Mouse (Mus musculus) T-helper 2 cell (primary cell): Measurements from ENCODE around the gene Adprhl2.

Experiments
- in situ Hi-C: fragments of 300-600 bp; cut with MboI, MseI; formaldehyde crosslinking; loops from one replicate; pipeline ENCODE4 v1.15.1; 2025; ENCODE audit warnings: high pct_unique_total_duplicates

The Adprhl2 gene

GRCm38 (mm10) chr4:126321111-126321853 is at the start of gene Adprhl2:
Adprhl2 (minus strand) TSS chr4:126321703.
- in situ Hi-C loops: no loop called here

GRCm38 (mm10) chr4:126360069-126360468 is 38.6 kb upstream of the Adprhl2 start:
- in situ Hi-C loops: no loop called here

- in situ Hi-C loops: no loop called here
Measured at GRCm38 (mm10) chr4:126343451-126343850, 21.9 kb upstream of the Adprhl2 start.

GRCm38 (mm10) chr4:126339461-126339860 is 18.0 kb upstream of the Adprhl2 start:
- in situ Hi-C loops: no loop called here

GRCm38 (mm10) chr4:126332358-126332757 is 10.9 kb upstream of the Adprhl2 start:
- in situ Hi-C loops: no loop called here

- in situ Hi-C loops: no loop called here
Measured at GRCm38 (mm10) chr4:126331751-126332150, 10.2 kb upstream of the Adprhl2 start.

GRCm38 (mm10) chr4:126330295-126330694 is 8.8 kb upstream of the Adprhl2 start:
- in situ Hi-C loops: no loop called here

GRCm38 (mm10) chr4:126326036-126326435 is 4.5 kb upstream of the Adprhl2 start:
- in situ Hi-C loops: no loop called here

- in situ Hi-C loops: no loop called here
Measured at GRCm38 (mm10) chr4:126325281-126325861, 3.9 kb upstream of the Adprhl2 start, which contains the start of gene Tekt2. Tekt2 (minus strand) TSS chr4:126325688.

- in situ Hi-C loops: no loop called here
Measured at GRCm38 (mm10) chr4:126324861-126325260, 3.4 kb upstream of the Adprhl2 start.

GRCm38 (mm10) chr4:126322646-126323045 is 1.1 kb upstream of the Adprhl2 start:
- in situ Hi-C loops: no loop called here

GRCm38 (mm10) chr4:126321854-126322511 is 480 bp upstream of the Adprhl2 start:
- in situ Hi-C loops: no loop called here

GRCm38 (mm10) chr4:126319806-126320205 is 1.7 kb downstream of the Adprhl2 start:
- in situ Hi-C loops: no loop called here

GRCm38 (mm10) chr4:126316443-126317040 is 5.0 kb downstream of the Adprhl2 start:
- in situ Hi-C loops: no loop called here

GRCm38 (mm10) chr4:126315931-126316330 is 5.6 kb downstream of the Adprhl2 start:
- in situ Hi-C loops: no loop called here

- in situ Hi-C loops: no loop called here
Measured at GRCm38 (mm10) chr4:126314393-126314792, 7.1 kb downstream of the Adprhl2 start.

GRCm38 (mm10) chr4:126313202-126313601 is 8.3 kb downstream of the Adprhl2 start:
- in situ Hi-C loops: no loop called here

GRCm38 (mm10) chr4:126311566-126312200 is 9.8 kb downstream of the Adprhl2 start:
- in situ Hi-C loops: no loop called here

- in situ Hi-C loops: no loop called here
Measured at GRCm38 (mm10) chr4:126310344-126310743, 11.2 kb downstream of the Adprhl2 start.

- in situ Hi-C loops: loop anchor here (5.0 kb wide), 1 partner anchor 88 kb away; no protein-coding TSS in a partner anchor
Measured at GRCm38 (mm10) chr4:126309922-126310309, 11.6 kb downstream of the Adprhl2 start.

GRCm38 (mm10) chr4:126309211-126309921 is 12.1 kb downstream of the Adprhl2 start:
- in situ Hi-C loops: loop anchor here (5.0 kb wide), 1 partner anchor 87 kb away; no protein-coding TSS in a partner anchor
